Comparison of ENCODE assay signal across 14 mouse cellular contexts in the genomic region with DNA sequence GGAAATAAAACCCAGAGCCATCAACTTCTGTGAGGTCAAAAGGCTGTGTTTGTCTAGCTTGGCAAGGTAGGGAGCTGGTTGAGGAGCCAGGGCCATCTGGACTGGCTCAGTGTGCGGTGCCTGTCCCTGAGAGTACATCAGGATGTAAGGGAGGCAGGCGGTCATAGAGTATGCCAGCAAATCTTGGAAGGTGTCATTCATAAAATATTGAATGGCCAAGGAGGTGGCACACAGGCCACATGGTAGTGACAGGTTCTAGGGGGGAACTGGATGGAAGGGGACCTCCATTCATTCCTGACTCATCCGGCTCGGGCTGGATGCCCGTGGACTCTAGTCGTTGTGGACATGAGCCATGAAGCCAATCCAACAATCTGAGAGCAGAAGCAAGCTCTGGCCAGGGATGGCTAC.
A peak's percentile ranks its signal among the peaks of the same experiment; 100 is the strongest.
DNase-seq lines count a peak whose midpoint lies in the region; TF ChIP-seq lines count a peak whose summit lies in the region.
"Had no signal": no experiment of that assay in that cellular context is flagged by ENCODE, and none has a peak within 500 bp of the region (broad histone marks: within the 10 kb centered on the region; RNA-seq: fewer than 3 reads in every experiment).

No protein-coding gene starts in this region.

- no peak for TF ChIP-seq CTCF in lung, adult 2 months (IDR thresholded peaks at IDR 0.05; ENCODE audit: insufficient read depth, low read length)

- WGBS in lung, adult 2 months, result 80% methylated on average over 6 of the region's 6 CpGs

- intact Hi-C loops in heart, postnatal 36 days (cut with DNase I), result no loop called here

- no peaks in the 10 kb centered on the region for H3K4me1 ChIP-seq in lung, adult 2 months (ENCODE audit: control insufficient read depth, insufficient read depth, low read length)
- H3K4me1 ChIP-seq: neural tube, embryonic 13.5 days had no signal

- no peak overlapping the region for H3K4me3 ChIP-seq in lung, adult 2 months (replicated peaks; ENCODE audit: extremely low read depth, low read depth, low read length)
- H3K4me3 ChIP-seq: erythroblast, embryonic 14.5 days; hindbrain, embryonic 10.5 days; midbrain, embryonic 12.5 days; neural tube, embryonic 13.5 days had no signal

- DNase-seq in lung, postnatal 10 days, result peak; percentile 58
- no peak for DNase-seq in lung, adult 2 months
- DNase-seq in cerebellum, adult 18-20 months, result peak; percentile 94 to 97
- peak; percentile 44 to 69 for DNase-seq in gastrocnemius, adult 8-10 months (ENCODE audit: low spot score in 2 of 2)
- DNase-seq in heart, postnatal 36 days, result peak; percentile 65 to 75
- no peak for DNase-seq in B cell, adult 2 months
- DNase-seq in right cerebral cortex, adult 2 months (ENCODE audit: low spot score in 2 of 2), result no peak
- DNase-seq: adrenal gland, postnatal 25 days; kidney, adult 9 months; lung, adult 18-20 months had no signal

- TF ChIP-seq POLR2A in lung, adult 2 months (IDR thresholded peaks at IDR 0.05; ENCODE audit: borderline replicate concordance, extremely low read depth, low read depth, low read length), result no peak

Comparison
In these comparisons a context has a peak if more than half of its experiments do, and no peak if none do; other contexts are left out.
1. DNase-seq: peak in lung, postnatal 10 days (single experiment), cerebellum, adult 18-20 months (2 of 2), gastrocnemius, adult 8-10 months (2 of 2) and heart, postnatal 36 days (2 of 2); none in lung, adult 2 months (single experiment), B cell, adult 2 months (0 of 2) and right cerebral cortex, adult 2 months (0 of 2).